Mouse (Mus musculus): ENCODE measurements around the gene Rhebl1.

GRCm38 (mm10) chr15:98854214-98854613 lies 40.1 kb downstream of the Rhebl1 start:
- TF ChIP-seq CTCF (IDR thresholded peaks at IDR 0.05 in 2 of 3, conservative IDR thresholded peaks at IDR 0.05 in 1 of 3; ENCODE audit: control insufficient read depth in 1 of 3, insufficient read depth in 1 of 3, low read depth in 2 of 3, low read length in 3 of 3, poor library complexity in 1 of 3, severe bottlenecking in 1 of 3), result no peak
- TF ChIP-seq RAD21 (IDR thresholded peaks at IDR 0.05; ENCODE audit: low read depth, low read length), result no peak
- TF ChIP-seq JUND (IDR thresholded peaks at IDR 0.05; ENCODE audit: low read depth, low read length), result no peak
- no peak for TF ChIP-seq HCFC1 (IDR thresholded peaks at IDR 0.05; ENCODE audit: low read depth, low read length)
- TF ChIP-seq POLR2A (IDR thresholded peaks at IDR 0.05; ENCODE audit: control insufficient read depth in 1 of 2, insufficient read depth in 1 of 2, low read depth in 1 of 2, low read length in 2 of 2, poor library complexity in 1 of 2), result no peak
- TF ChIP-seq MEF2A (IDR thresholded peaks at IDR 0.05; ENCODE audit: extremely low read depth, insufficient replicate concordance, low read depth, low read length, poor library complexity, severe bottlenecking), result no peak
- TF ChIP-seq TAL1 (IDR thresholded peaks at IDR 0.05; ENCODE audit: low read length), result no peak
- TF ChIP-seq TCF12 (IDR thresholded peaks at IDR 0.05; ENCODE audit: low read depth, low read length), result no peak
- TF ChIP-seq EP300 (IDR thresholded peaks at IDR 0.05; ENCODE audit: low read depth in 1 of 2, low read length in 2 of 2), result no peak
